Mouse (Mus musculus): ENCODE results near the gene Abhd4. TPM values are rescaled to one million over a fixed set of nuclear protein-coding genes. Genes with fewer than 3 reads are reported as not detected.

Abhd4 gene
- polyA plus RNA-seq, 1 experiment from 2014 or later: 51.5 TPM

- 91% methylated on average over 10 of the region's 10 CpGs for WGBS
- peaks cover 27% of the 10 kb centered on the region for H3K36me3 ChIP-seq
- no peak overlapping the region for H3K9ac ChIP-seq
- no peak overlapping the region for H3K4me2 ChIP-seq (replicated peaks)
- no peak for ATAC-seq (ENCODE audit: insufficient number of reproducible peaks, insufficient read depth, low FRiP score, low TSS enrichment)
- no peak overlapping the region for H3K4me3 ChIP-seq
- no peaks in the 10 kb centered on the region for H3K27me3 ChIP-seq
- no peaks in the 10 kb centered on the region for H3K9me3 ChIP-seq
- H3K27ac ChIP-seq: no peak overlapping the region
- H3K4me1 ChIP-seq: no peaks in the 10 kb centered on the region
Observed at GRCm38 (mm10) chr14:54267966-54268365, 14.0 kb downstream of the Abhd4 start.

- H3K4me2 ChIP-seq (replicated peaks): no peak overlapping the region
- peaks cover 19% of the 10 kb centered on the region for H3K36me3 ChIP-seq
- no peaks in the 10 kb centered on the region for H3K9me3 ChIP-seq
- no peak overlapping the region for H3K9ac ChIP-seq
- no peaks in the 10 kb centered on the region for H3K27me3 ChIP-seq
- H3K4me1 ChIP-seq: no peaks in the 10 kb centered on the region
- H3K4me3 ChIP-seq: no peak overlapping the region
- ATAC-seq (ENCODE audit: insufficient number of reproducible peaks, insufficient read depth, low FRiP score, low TSS enrichment): no peak
- H3K27ac ChIP-seq: no peak overlapping the region
- WGBS: 94% methylated on average over 3 of the region's 3 CpGs
Observed at GRCm38 (mm10) chr14:54269566-54269965, 15.6 kb downstream of the Abhd4 start.

GRCm38 (mm10) chr14:54270413-54270812 is 16.4 kb downstream of the Abhd4 start:
- WGBS: 85% methylated on average over 3 of the region's 3 CpGs
- no peak for ATAC-seq (ENCODE audit: insufficient number of reproducible peaks, insufficient read depth, low FRiP score, low TSS enrichment)
- H3K27ac ChIP-seq: no peak overlapping the region

GRCm38 (mm10) chr14:54271976-54272606 is 18.1 kb downstream of the Abhd4 start:
- Histone ChIP-seq H3K4me2 (replicated peaks) (no peak overlapping the region), H3K4me3 (no peak overlapping the region), H3K27me3 (no peaks in the 10 kb centered on the region), H3K36me3 (peaks cover 12% of the 10 kb centered on the region), H3K27ac (no peak overlapping the region), H3K9ac (no peak overlapping the region), H3K4me1 (no peaks in the 10 kb centered on the region), H3K9me3 (no peaks in the 10 kb centered on the region)
- WGBS: 71% methylated on average over 3 of the region's 3 CpGs
- ATAC-seq (ENCODE audit: insufficient number of reproducible peaks, insufficient read depth, low FRiP score, low TSS enrichment): no peak

More at GRCm38 (mm10) chr14:54270413-54270812, 16.4 kb downstream of the Abhd4 start:
- Histone ChIP-seq H3K4me2 (replicated peaks) (no peak overlapping the region), H3K9ac (no peak overlapping the region), H3K4me3 (no peak overlapping the region), H3K27me3 (no peaks in the 10 kb centered on the region), H3K4me1 (no peaks in the 10 kb centered on the region), H3K9me3 (no peaks in the 10 kb centered on the region), H3K36me3 (peaks cover 13% of the 10 kb centered on the region)

GRCm38 (mm10) chr14:54272696-54273095 is 18.7 kb downstream of the Abhd4 start:
- H3K4me3 ChIP-seq: no peak overlapping the region
- no peaks in the 10 kb centered on the region for H3K9me3 ChIP-seq
- H3K27ac ChIP-seq: no peak overlapping the region
- no peaks in the 10 kb centered on the region for H3K4me1 ChIP-seq
- no peak overlapping the region for H3K9ac ChIP-seq
- peaks cover 7% of the 10 kb centered on the region for H3K36me3 ChIP-seq
- no peak for ATAC-seq (ENCODE audit: insufficient number of reproducible peaks, insufficient read depth, low FRiP score, low TSS enrichment)
- 84% methylated on average over 3 of the region's 3 CpGs for WGBS
- H3K4me2 ChIP-seq (replicated peaks): no peak overlapping the region
- H3K27me3 ChIP-seq: no peaks in the 10 kb centered on the region

- H3K9me3 ChIP-seq: no peaks in the 10 kb centered on the region
- no peak overlapping the region for H3K9ac ChIP-seq
- ATAC-seq (ENCODE audit: insufficient number of reproducible peaks, insufficient read depth, low FRiP score, low TSS enrichment): no peak
- no peak overlapping the region for H3K27ac ChIP-seq
- H3K4me2 ChIP-seq (replicated peaks): no peak overlapping the region
- no peaks in the 10 kb centered on the region for H3K36me3 ChIP-seq
- WGBS: 75% methylated on average over 2 of the region's 2 CpGs
- H3K4me1 ChIP-seq: no peaks in the 10 kb centered on the region
- no peak overlapping the region for H3K4me3 ChIP-seq
- no peaks in the 10 kb centered on the region for H3K27me3 ChIP-seq
Observed at GRCm38 (mm10) chr14:54276446-54276845, 22.5 kb downstream of the Abhd4 start.

- H3K4me2 ChIP-seq (replicated peaks): no peak within 1 kb of the TSS
- WGBS: 63% methylated on average over 1 of the region's 1 CpGs
- no peaks in the 10 kb centered on the region for H3K9me3 ChIP-seq
- no peak within 1 kb of the TSS for H3K27ac ChIP-seq
- H3K9ac ChIP-seq: no peak within 1 kb of the TSS
- no peaks in the 10 kb centered on the region for H3K4me1 ChIP-seq
- no peak for ATAC-seq (ENCODE audit: insufficient number of reproducible peaks, insufficient read depth, low FRiP score, low TSS enrichment)
- H3K4me3 ChIP-seq: no peak within 1 kb of the TSS
- no peaks in the 10 kb centered on the region for H3K27me3 ChIP-seq
- no peaks in the 10 kb centered on the region for H3K36me3 ChIP-seq
Observed at GRCm38 (mm10) chr14:54284839-54285238, 30.9 kb downstream of the Abhd4 start, which contains the start of gene Olfr49. TSS of gene Olfr49 (minus strand) at chr14:54284939.

- no peak for ATAC-seq (ENCODE audit: insufficient number of reproducible peaks, insufficient read depth, low FRiP score, low TSS enrichment)
Observed at GRCm38 (mm10) chr14:54300136-54300535, 46.1 kb downstream of the Abhd4 start.

GRCm38 (mm10) chr14:54300676-54301075 is 46.7 kb downstream of the Abhd4 start:
- Histone ChIP-seq H3K27me3 (no peaks in the 10 kb centered on the region), H3K27ac (no peak overlapping the region), H3K4me2 (replicated peaks) (no peak overlapping the region), H3K9ac (no peak overlapping the region), H3K4me1 (no peaks in the 10 kb centered on the region), H3K4me3 (no peak overlapping the region), H3K36me3 (no peaks in the 10 kb centered on the region), H3K9me3 (peaks cover 4% of the 10 kb centered on the region; the same call in 1 of the 2 replicates)
- 87% methylated on average over 3 of the region's 3 CpGs for WGBS
- no peak for ATAC-seq (ENCODE audit: insufficient number of reproducible peaks, insufficient read depth, low FRiP score, low TSS enrichment)

More at GRCm38 (mm10) chr14:54300136-54300535, 46.1 kb downstream of the Abhd4 start:
- Histone ChIP-seq H3K4me2 (replicated peaks) (no peak overlapping the region), H3K36me3 (no peaks in the 10 kb centered on the region), H3K9ac (no peak overlapping the region), H3K27ac (no peak overlapping the region), H3K4me3 (no peak overlapping the region), H3K27me3 (no peaks in the 10 kb centered on the region), H3K4me1 (no peaks in the 10 kb centered on the region), H3K9me3 (peaks cover 4% of the 10 kb centered on the region; the same call in 1 of the 2 replicates)
- 84% methylated on average over 5 of the region's 5 CpGs for WGBS

- Histone ChIP-seq H3K4me1 (peaks cover 3% of the 10 kb centered on the region; the same call in 1 of the 2 replicates), H3K27me3 (no peaks in the 10 kb centered on the region), H3K4me2 (replicated peaks) (no peak overlapping the region), H3K36me3 (no peaks in the 10 kb centered on the region), H3K27ac (no peak overlapping the region), H3K9me3 (no peaks in the 10 kb centered on the region), H3K4me3 (no peak overlapping the region), H3K9ac (no peak overlapping the region)
- WGBS: 12% methylated on average over 3 of the region's 3 CpGs
- ATAC-seq (ENCODE audit: insufficient number of reproducible peaks, insufficient read depth, low FRiP score, low TSS enrichment): no peak
Observed at GRCm38 (mm10) chr14:54311763-54312162, 57.8 kb downstream of the Abhd4 start.

All from embryonic facial prominence, embryonic 12.5 days (tissue).